Mouse (Mus musculus) thymus, adult 2 months (tissue): ENCODE data around the gene Plekha3.

ENCODE experiments used
- CTCF ChIP-seq: fragments of 200-500 bp; IDR thresholded peaks from 2 replicates; pipeline ENCODE4 v1.5.1; 2012; ENCODE audit warnings: mild to moderate bottlenecking, control low read depth, low read length, moderate library complexity, borderline replicate concordance; ENCODE audit not compliant: control insufficient read depth, poor library complexity, insufficient read depth; ENCODE audit errors: extremely low read depth
- POLR2A ChIP-seq: fragments of 200-500 bp; IDR thresholded peaks from 2 replicates; pipeline ENCODE4 v1.6.1; 2012; ENCODE audit warnings: mild to moderate bottlenecking, low read length, control low read depth, moderate library complexity; ENCODE audit not compliant: control insufficient read depth, poor library complexity, insufficient read depth; ENCODE audit errors: extremely low read depth

DNA sequence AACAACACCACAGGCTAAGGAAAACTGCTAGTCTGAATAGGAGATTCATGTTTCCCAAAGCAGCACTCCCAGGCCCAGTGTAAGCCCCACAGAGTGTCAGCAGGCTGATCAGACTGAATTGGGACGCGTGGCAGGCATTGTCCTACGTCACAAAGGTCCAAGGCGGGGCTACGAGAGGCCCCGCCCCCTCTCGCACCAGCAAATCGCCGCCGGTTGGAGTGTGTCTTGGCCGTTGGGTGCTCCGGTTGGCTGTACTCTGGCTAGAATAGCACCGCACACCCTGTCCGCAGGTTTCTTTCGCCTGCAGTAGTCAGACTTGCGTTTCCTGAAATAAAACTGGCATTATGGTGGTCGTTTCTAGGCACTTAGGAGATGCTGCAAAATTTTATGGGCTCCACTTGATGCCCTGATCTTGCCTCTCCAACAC is 2.1 kb upstream of the Plekha3 start, which contains the start of gene Fkbp7:
- TF ChIP-seq CTCF (no peak), POLR2A (peak; percentile 40; the same call in 1 of the 2 replicates)
